Mouse (Mus musculus): ENCODE data around the gene Fmo2.

DNA sequence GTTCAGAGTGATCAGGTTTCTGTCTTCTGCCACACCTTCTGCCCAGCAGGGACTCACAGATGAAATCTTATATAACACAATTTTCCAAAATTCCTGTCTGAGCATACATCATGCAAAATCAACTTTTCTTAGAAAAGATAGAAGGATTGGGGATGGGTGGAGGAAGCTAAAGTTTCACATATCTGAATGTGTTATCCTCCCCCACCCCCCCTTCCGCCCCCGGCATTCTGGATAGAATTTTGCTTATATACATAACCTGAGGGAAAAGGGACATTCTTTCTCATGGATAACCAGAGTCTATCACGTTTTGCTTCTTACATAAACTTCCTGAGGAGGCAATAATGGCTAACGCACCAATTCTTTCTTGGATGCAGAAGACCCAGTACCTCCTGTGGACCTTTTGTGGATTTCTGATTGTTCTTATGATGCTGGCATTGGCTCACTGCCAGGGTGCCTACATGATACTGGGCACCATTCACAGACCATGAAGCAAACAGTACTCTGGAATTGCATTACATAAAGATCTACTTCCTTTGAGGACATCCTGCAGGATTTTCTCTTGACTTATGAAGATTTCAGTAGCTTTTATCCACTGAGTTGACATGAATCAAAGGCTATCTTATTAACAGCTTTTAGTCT, 36.0 kb upstream of the Fmo2 start:
- TF ChIP-seq POLR2A (IDR thresholded peaks at IDR 0.05; ENCODE audit: low read depth, low read length) (no peak), CTCF (conservative IDR thresholded peaks at IDR 0.05; ENCODE audit: insufficient read depth, insufficient read length, low read depth, low read length) (no peak)
